Mouse (Mus musculus): Measurements from ENCODE around the gene Uso1. TPM values are rescaled to one million over a fixed set of nuclear protein-coding genes. Genes with fewer than 3 reads are reported as not detected.

The Uso1 gene
- polyA plus RNA-seq, 1 experiment from 2014 or later: 26.7 TPM

- no peaks in the 10 kb centered on the region for H3K36me3 ChIP-seq (ENCODE audit: control insufficient read depth, insufficient read depth, low read length)
- no peak for ATAC-seq (replicated peaks; ENCODE audit: insufficient number of reproducible peaks, low FRiP score, low TSS enrichment)
- 89% methylated on average over 3 of the region's 3 CpGs for WGBS (ENCODE audit: insufficient replicate concordance)
- H3K4me3 ChIP-seq (ENCODE audit: low read depth, low read length): no peak overlapping the region
- H3K9me3 ChIP-seq (replicated peaks; ENCODE audit: control insufficient read depth, low read length): no peaks in the 10 kb centered on the region
- no peak overlapping the region for H3K9ac ChIP-seq (ENCODE audit: low read depth, low read length)
- H3K27me3 ChIP-seq (ENCODE audit: control insufficient read depth, insufficient read depth, low read length): no peaks in the 10 kb centered on the region
- no peaks in the 10 kb centered on the region for H3K4me1 ChIP-seq (ENCODE audit: control insufficient read depth, insufficient read depth, low read length)
- H3K4me2 ChIP-seq: no peak overlapping the region
- H3K27ac ChIP-seq (ENCODE audit: low read depth, low read length): no peak overlapping the region
Observed at GRCm38 (mm10) chr5:92229514-92229913, 91.8 kb downstream of the Uso1 start.

DNA sequence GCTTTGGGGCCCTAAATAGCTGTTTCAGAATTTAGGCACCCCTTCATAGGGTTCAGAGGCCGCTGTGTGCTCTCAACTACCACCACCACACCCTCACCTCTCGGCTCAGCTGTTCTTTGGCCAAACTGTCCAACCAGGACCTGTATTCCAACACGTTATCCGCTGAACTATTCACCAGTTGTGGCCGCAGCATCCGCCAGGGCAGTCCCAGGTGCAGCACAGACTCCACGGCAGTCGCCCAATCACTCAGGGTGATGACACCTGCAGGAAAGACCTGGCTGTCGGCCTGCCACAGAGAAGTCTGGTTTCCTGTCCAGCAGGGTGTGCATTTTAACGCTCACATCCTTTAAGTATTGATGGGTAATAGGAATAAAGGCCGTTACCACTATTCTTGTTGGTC lies 92.6 kb downstream of the Uso1 start:
- Histone ChIP-seq H3K36me3 (ENCODE audit: control insufficient read depth, insufficient read depth, low read length) (no peaks in the 10 kb centered on the region), H3K27ac (ENCODE audit: low read depth, low read length) (no peak overlapping the region), H3K4me3 (ENCODE audit: low read depth, low read length) (no peak overlapping the region), H3K27me3 (ENCODE audit: control insufficient read depth, insufficient read depth, low read length) (no peaks in the 10 kb centered on the region), H3K9ac (ENCODE audit: low read depth, low read length) (no peak overlapping the region), H3K9me3 (replicated peaks; ENCODE audit: control insufficient read depth, low read length) (no peaks in the 10 kb centered on the region), H3K4me2 (no peak overlapping the region), H3K4me1 (ENCODE audit: control insufficient read depth, insufficient read depth, low read length) (no peaks in the 10 kb centered on the region)
- ATAC-seq (replicated peaks; ENCODE audit: insufficient number of reproducible peaks, low FRiP score, low TSS enrichment): no peak
- 76% methylated on average over 11 of the region's 11 CpGs for WGBS (ENCODE audit: insufficient replicate concordance)

- H3K4me1 ChIP-seq (ENCODE audit: control insufficient read depth, insufficient read depth, low read length): no peaks in the 10 kb centered on the region
- no peak overlapping the region for H3K9ac ChIP-seq (ENCODE audit: low read depth, low read length)
- H3K4me3 ChIP-seq (ENCODE audit: low read depth, low read length): no peak overlapping the region
- no peak overlapping the region for H3K27ac ChIP-seq (ENCODE audit: low read depth, low read length)
- H3K36me3 ChIP-seq (ENCODE audit: control insufficient read depth, insufficient read depth, low read length): no peaks in the 10 kb centered on the region
- no peaks in the 10 kb centered on the region for H3K9me3 ChIP-seq (replicated peaks; ENCODE audit: control insufficient read depth, low read length)
- 75% methylated on average over 10 of the region's 10 CpGs for WGBS (ENCODE audit: insufficient replicate concordance)
- no peak overlapping the region for H3K4me2 ChIP-seq
- no peaks in the 10 kb centered on the region for H3K27me3 ChIP-seq (ENCODE audit: control insufficient read depth, insufficient read depth, low read length)
- ATAC-seq (replicated peaks; ENCODE audit: insufficient number of reproducible peaks, low FRiP score, low TSS enrichment): no peak
Observed at GRCm38 (mm10) chr5:92231836-92232235, 94.1 kb downstream of the Uso1 start.

DNA sequence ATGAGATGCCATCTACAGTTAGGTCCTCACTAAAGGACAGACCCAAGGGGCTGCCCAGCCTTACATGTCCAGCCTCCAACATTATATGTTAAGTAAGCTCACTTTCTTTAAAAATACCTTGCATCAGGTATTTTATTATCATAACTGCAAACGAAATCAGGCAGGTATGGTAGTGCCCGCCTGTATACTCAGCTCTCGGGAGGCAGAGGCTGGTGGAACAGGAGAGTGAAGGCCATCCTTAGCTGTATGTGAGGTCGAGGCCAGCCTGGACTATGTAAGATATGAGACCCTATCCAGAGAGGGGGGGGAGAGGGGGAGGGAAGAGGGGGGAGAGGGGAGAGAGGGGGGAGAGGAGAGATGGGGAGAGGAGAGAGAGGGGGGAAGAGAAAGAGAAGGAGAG lies 95.6 kb downstream of the Uso1 start:
- WGBS (ENCODE audit: insufficient replicate concordance): 73% methylated on average over 4 of the region's 4 CpGs
- Histone ChIP-seq H3K4me1 (ENCODE audit: control insufficient read depth, insufficient read depth, low read length) (no peaks in the 10 kb centered on the region), H3K27me3 (ENCODE audit: control insufficient read depth, insufficient read depth, low read length) (no peaks in the 10 kb centered on the region), H3K27ac (ENCODE audit: low read depth, low read length) (no peak overlapping the region), H3K4me3 (ENCODE audit: low read depth, low read length) (no peak overlapping the region), H3K9ac (ENCODE audit: low read depth, low read length) (no peak overlapping the region), H3K9me3 (replicated peaks; ENCODE audit: control insufficient read depth, low read length) (no peaks in the 10 kb centered on the region), H3K4me2 (no peak overlapping the region), H3K36me3 (ENCODE audit: control insufficient read depth, insufficient read depth, low read length) (no peaks in the 10 kb centered on the region)
- no peak for ATAC-seq (replicated peaks; ENCODE audit: insufficient number of reproducible peaks, low FRiP score, low TSS enrichment)

DNA sequence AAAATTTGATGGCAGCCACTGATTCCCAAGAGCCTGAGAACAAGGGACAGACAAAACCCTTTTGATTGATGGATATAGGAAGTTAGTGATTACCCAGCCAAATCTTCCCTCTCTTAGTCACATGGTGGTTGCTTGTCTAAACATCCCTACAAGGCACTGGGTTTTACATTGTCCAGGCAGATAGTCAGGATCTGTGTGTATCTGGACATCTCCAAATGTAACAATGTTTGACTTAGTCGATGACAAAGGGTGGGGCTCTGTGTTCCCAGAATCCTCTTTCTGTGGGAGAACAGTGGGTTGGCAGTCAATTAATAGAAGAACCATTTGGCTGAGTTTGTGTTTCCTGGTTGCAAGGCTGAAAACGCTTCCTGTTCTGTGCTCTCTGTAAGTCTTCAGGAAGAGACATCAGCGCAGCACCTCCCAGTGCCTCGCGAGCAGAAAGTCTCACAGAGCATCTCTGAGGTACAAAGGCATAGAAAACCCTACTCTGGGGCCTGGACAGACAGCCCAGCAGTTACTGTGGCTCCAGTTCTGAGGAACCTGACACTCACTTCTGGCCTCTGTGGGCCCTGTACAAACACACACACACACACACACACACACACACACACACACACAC lies 97.3 kb downstream of the Uso1 start:
- no peak for ATAC-seq (replicated peaks; ENCODE audit: insufficient number of reproducible peaks, low FRiP score, low TSS enrichment)
- Histone ChIP-seq H3K9me3 (replicated peaks; ENCODE audit: control insufficient read depth, low read length) (no peaks in the 10 kb centered on the region), H3K36me3 (ENCODE audit: control insufficient read depth, insufficient read depth, low read length) (no peaks in the 10 kb centered on the region), H3K4me3 (ENCODE audit: low read depth, low read length) (no peak overlapping the region), H3K4me1 (ENCODE audit: control insufficient read depth, insufficient read depth, low read length) (no peaks in the 10 kb centered on the region), H3K27ac (ENCODE audit: low read depth, low read length) (no peak overlapping the region), H3K27me3 (ENCODE audit: control insufficient read depth, insufficient read depth, low read length) (no peaks in the 10 kb centered on the region), H3K9ac (ENCODE audit: low read depth, low read length) (no peak overlapping the region), H3K4me2 (no peak overlapping the region)
- WGBS (ENCODE audit: insufficient replicate concordance): 42% methylated on average over 5 of the region's 5 CpGs

DNA sequence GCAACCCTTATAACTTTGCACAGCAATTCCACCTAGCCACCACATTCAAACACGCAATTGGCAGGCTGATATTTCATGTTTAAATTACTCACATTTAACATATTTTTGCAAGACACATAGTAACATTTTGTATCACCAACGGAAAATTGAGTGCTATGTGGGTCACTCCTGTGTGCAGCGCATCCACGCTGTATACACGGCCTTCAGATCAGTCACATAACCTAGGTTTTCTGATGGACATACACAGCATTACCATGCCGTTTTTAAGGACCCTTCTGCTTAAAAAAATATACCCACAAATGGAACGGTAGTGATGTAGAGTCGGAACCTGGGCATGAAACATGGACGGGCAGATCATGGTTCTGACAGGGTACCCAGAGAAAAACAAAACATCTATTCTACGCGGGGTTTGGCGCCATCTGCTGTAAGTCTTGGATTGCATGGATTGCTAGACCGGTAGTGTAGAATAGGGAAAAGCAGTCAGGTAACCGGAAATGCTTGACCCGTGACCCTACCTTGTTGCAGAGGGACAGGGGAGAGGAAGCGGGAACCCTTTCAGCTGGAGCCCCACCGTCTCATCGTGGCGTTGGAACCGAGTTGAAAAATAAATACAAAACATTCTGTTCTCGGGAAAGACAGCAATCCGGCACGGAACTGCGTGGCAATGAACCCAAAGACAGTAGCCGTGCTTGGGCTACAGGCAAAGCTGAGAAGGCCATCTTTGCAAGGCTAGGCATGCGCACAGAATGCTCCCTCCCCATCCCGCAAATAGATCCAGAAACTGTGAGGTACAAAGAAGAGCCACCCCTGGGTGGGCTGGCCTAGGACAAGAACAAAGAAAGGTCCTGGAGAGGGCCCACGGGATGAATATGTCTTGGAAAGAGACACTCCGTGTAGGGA lies 101.8 kb downstream of the Uso1 start:
- Histone ChIP-seq H3K27me3 (ENCODE audit: control insufficient read depth, insufficient read depth, low read length) (no peaks in the 10 kb centered on the region), H3K4me3 (ENCODE audit: low read depth, low read length) (no peak overlapping the region), H3K27ac (ENCODE audit: low read depth, low read length) (no peak overlapping the region), H3K4me1 (ENCODE audit: control insufficient read depth, insufficient read depth, low read length) (no peaks in the 10 kb centered on the region), H3K36me3 (ENCODE audit: control insufficient read depth, insufficient read depth, low read length) (no peaks in the 10 kb centered on the region), H3K9me3 (replicated peaks; ENCODE audit: control insufficient read depth, low read length) (no peaks in the 10 kb centered on the region), H3K9ac (ENCODE audit: low read depth, low read length) (no peak overlapping the region), H3K4me2 (peak overlapping the region; percentile 50)
- ATAC-seq (replicated peaks; ENCODE audit: insufficient number of reproducible peaks, low FRiP score, low TSS enrichment): no peak
- WGBS (ENCODE audit: insufficient replicate concordance): 39% methylated on average over 29 of the region's 29 CpGs

GRCm38 (mm10) chr5:92240769-92241168 lies 103.0 kb downstream of the Uso1 start:
- H3K36me3 ChIP-seq (ENCODE audit: control insufficient read depth, insufficient read depth, low read length): no peaks in the 10 kb centered on the region
- no peaks in the 10 kb centered on the region for H3K27me3 ChIP-seq (ENCODE audit: control insufficient read depth, insufficient read depth, low read length)
- no peaks in the 10 kb centered on the region for H3K9me3 ChIP-seq (replicated peaks; ENCODE audit: control insufficient read depth, low read length)
- no peak overlapping the region for H3K4me2 ChIP-seq
- H3K4me1 ChIP-seq (ENCODE audit: control insufficient read depth, insufficient read depth, low read length): no peaks in the 10 kb centered on the region
- 85% methylated on average over 12 of the region's 12 CpGs for WGBS (ENCODE audit: insufficient replicate concordance)
- H3K4me3 ChIP-seq (ENCODE audit: low read depth, low read length): no peak overlapping the region
- ATAC-seq (replicated peaks; ENCODE audit: insufficient number of reproducible peaks, low FRiP score, low TSS enrichment): no peak
- H3K9ac ChIP-seq (ENCODE audit: low read depth, low read length): no peak overlapping the region
- H3K27ac ChIP-seq (ENCODE audit: low read depth, low read length): no peak overlapping the region

GRCm38 (mm10) chr5:92244900-92245299 lies 107.2 kb downstream of the Uso1 start:
- Histone ChIP-seq H3K27ac (ENCODE audit: low read depth, low read length) (no peak overlapping the region), H3K27me3 (ENCODE audit: control insufficient read depth, insufficient read depth, low read length) (no peaks in the 10 kb centered on the region), H3K9ac (ENCODE audit: low read depth, low read length) (no peak overlapping the region), H3K9me3 (replicated peaks; ENCODE audit: control insufficient read depth, low read length) (no peaks in the 10 kb centered on the region; the same call in 1 of the 2 replicates), H3K36me3 (ENCODE audit: control insufficient read depth, insufficient read depth, low read length) (no peaks in the 10 kb centered on the region), H3K4me2 (no peak overlapping the region), H3K4me1 (ENCODE audit: control insufficient read depth, insufficient read depth, low read length) (no peaks in the 10 kb centered on the region), H3K4me3 (ENCODE audit: low read depth, low read length) (no peak overlapping the region)
- ATAC-seq (replicated peaks; ENCODE audit: insufficient number of reproducible peaks, low FRiP score, low TSS enrichment): no peak
- 90% methylated on average over 2 of the region's 2 CpGs for WGBS (ENCODE audit: insufficient replicate concordance)

All from heart, embryonic 11.5 days (tissue).